Mouse (Mus musculus): ENCODE results near the gene Acot5. TPM values are rescaled to one million over a fixed set of nuclear protein-coding genes. Genes with fewer than 3 reads are reported as not detected.
"Not testable (repeated sequence)": the region's sequence is repeated elsewhere in the genome, so short reads cannot be mapped to it uniquely, and the experiment has no call there.

Acot5 gene
- 0.37 and 0.54 TPM in 2 replicates for polyA plus RNA-seq (2015; fragmentation: Nextera tagmentation; extraction: Ambion mirVana)

DNA sequence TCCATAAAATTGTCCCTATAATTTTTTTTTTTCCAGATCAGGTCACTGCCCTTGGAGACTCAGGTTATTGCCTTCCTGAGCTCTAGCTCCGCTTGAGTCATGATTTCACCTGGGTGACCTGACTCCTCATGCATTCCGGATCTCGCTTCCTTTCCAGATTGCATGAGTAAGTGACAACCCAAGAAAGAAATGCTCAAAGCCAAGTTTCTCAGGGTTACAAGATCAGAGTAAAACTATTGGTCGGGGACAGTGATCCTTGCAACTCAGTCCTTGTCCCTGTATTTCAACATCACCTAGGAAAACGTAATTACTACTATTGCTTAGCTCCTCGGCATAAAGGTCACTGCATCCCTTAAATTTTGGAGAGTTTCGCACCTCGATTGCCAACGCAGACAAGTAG is at the start of gene Acot5:
Gene Acot5 (plus strand): TSS at position 340 of the 400 bp plus-strand sequence.
- Histone ChIP-seq H3K36me3 (replicated peaks; ENCODE audit: insufficient read depth, low read length) (no peaks in the 10 kb centered on the region), H3K27me3 (ENCODE audit: insufficient read depth, low read length) (peaks cover 28% of the 10 kb centered on the region), H3K9ac (replicated peaks) (peak within 1 kb of the TSS; percentile 30; the same call in 1 of the 2 replicates), H3K27ac (ENCODE audit: low read depth) (no peak within 1 kb of the TSS), H3K4me2 (ENCODE audit: low read depth, low read length) (peak within 1 kb of the TSS; percentile 66), H3K9me3 (ENCODE audit: low read length) (no peaks in the 10 kb centered on the region), H3K4me1 (ENCODE audit: insufficient read depth) (no peaks in the 10 kb centered on the region; the same call in 1 of the 2 replicates), H3K4me3 (ENCODE audit: low read depth, low read length) (peak within 1 kb of the TSS; percentile 30)
- TF ChIP-seq EP300 (IDR thresholded peaks at IDR 0.05; ENCODE audit: low read depth): no peak
- no peak for TF ChIP-seq CTCF (IDR thresholded peaks at IDR 0.05; ENCODE audit: low read depth)
- WGBS (ENCODE audit: insufficient replicate concordance): 48% methylated on average over 9 of the region's 9 CpGs
- DNase-seq (no peak), ATAC-seq (peak; percentile 49; the same call in 1 of the 2 replicates)

DNA sequence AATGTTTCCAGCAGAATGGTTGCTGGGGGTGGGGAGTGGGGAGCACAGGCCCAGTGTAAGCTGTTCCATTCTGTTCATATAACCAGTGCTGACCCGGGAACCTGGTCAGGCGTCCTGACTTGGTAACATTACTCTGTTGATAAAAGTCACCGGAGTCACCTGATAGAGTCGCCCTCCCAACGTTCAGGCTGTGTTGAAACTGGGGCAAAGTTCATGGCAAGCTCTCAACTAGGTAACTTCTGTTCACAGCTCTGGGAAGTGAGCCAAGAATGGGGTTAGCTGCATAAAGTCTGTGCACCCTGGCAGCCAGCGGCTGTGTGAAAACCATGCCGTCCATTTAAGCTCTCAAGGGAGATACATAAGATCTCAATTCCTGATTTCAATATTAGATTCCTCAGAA is 48.6 kb upstream of the Acot5 start:
- not testable (repeated sequence) for H3K9ac ChIP-seq (replicated peaks); H3K9me3 ChIP-seq (ENCODE audit: low read length); H3K36me3 ChIP-seq (replicated peaks; ENCODE audit: insufficient read depth, low read length); H3K4me1 ChIP-seq (ENCODE audit: insufficient read depth); H3K27me3 ChIP-seq (ENCODE audit: insufficient read depth, low read length); H3K4me2 ChIP-seq (ENCODE audit: low read depth, low read length); H3K4me3 ChIP-seq (ENCODE audit: low read depth, low read length)
- ATAC-seq: peak; percentile 91
- peak overlapping the region; percentile 41; the same call in 1 of the 2 replicates for H3K27ac ChIP-seq (ENCODE audit: low read depth)
- WGBS (ENCODE audit: insufficient replicate concordance): 48% methylated on average over 7 of the region's 7 CpGs
- TF ChIP-seq EP300 (IDR thresholded peaks at IDR 0.05; ENCODE audit: low read depth): peak; percentile 60; the same call in 1 of the 2 replicates
- peak; percentile 84 for DNase-seq

DNA sequence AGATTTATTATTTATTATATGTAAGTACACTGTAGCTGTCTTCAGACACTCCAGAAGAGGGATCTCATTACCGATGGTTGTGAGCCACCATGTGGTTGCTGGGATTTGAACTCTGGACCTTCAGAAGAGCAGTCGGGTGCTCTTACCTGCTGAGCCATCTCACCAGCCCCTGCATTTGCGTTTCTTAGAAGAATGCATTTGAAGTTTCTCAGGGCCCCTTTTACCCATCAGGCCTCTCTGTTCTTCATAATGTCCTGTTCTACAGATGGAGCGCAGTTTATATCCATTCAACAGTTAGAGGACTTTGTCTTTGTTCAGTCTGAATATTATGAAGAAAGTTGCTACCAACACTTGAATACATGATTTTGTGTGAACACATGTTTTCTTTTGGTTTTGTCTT is 46.9 kb upstream of the Acot5 start:
- H3K36me3 ChIP-seq (replicated peaks; ENCODE audit: insufficient read depth, low read length); H3K27me3 ChIP-seq (ENCODE audit: insufficient read depth, low read length); H3K27ac ChIP-seq (ENCODE audit: low read depth); DNase-seq; H3K9ac ChIP-seq (replicated peaks); H3K4me3 ChIP-seq (ENCODE audit: low read depth, low read length); H3K4me2 ChIP-seq (ENCODE audit: low read depth, low read length); ATAC-seq; H3K9me3 ChIP-seq (ENCODE audit: low read length); H3K4me1 ChIP-seq (ENCODE audit: insufficient read depth): not testable (repeated sequence)
- WGBS (ENCODE audit: insufficient replicate concordance): 78% methylated on average over 4 of the region's 4 CpGs

DNA sequence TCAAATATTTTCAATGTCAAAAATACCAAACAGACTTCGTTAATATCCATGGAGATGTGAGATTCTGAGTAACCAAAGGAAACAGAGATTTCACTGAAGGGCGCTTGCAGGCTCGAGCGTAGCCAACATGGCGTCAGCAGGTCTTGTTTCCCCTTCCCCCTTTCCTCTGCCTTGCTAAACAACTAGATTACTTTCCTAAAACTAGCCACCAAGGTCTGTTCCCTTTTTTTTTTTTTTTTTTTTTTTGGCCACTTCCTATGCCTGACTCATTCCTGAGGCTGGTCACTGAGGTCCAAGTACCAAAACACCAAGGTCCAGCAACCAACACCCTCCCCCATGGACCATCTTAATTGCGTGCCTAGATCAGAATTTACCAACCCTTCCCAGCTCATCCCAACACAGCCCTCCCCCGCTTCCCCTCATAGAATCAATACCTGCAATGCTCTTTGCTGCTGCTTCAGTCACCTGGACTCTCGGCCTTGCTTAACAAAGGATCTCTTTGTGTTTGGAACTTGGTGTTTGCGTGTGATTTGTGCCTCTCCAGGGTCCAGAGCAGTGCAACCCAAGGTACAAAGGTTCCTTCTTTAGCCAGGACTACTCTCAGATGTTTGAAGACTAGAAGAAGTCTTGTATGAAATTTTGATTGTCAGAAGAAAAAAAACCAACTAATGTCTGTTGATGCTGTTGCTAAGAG is 45.9 kb upstream of the Acot5 start:
- DNase-seq (peak; percentile 33), ATAC-seq (peak; percentile 58)
- TF ChIP-seq CTCF (IDR thresholded peaks at IDR 0.05; ENCODE audit: low read depth): no peak
- TF ChIP-seq EP300 (IDR thresholded peaks at IDR 0.05; ENCODE audit: low read depth): peak; percentile 43; the same call in 1 of the 2 replicates
- no peak overlapping the region for H3K27ac ChIP-seq (ENCODE audit: low read depth)
- no peak overlapping the region for H3K9ac ChIP-seq (replicated peaks)
- no peak overlapping the region for H3K4me3 ChIP-seq (ENCODE audit: low read depth, low read length)
- H3K36me3 ChIP-seq (replicated peaks; ENCODE audit: insufficient read depth, low read length): no peaks in the 10 kb centered on the region
- H3K27me3 ChIP-seq (ENCODE audit: insufficient read depth, low read length): no peaks in the 10 kb centered on the region
- WGBS (ENCODE audit: insufficient replicate concordance): 56% methylated on average over 9 of the region's 9 CpGs
- H3K9me3 ChIP-seq (ENCODE audit: low read length): no peaks in the 10 kb centered on the region
- H3K4me1 ChIP-seq (ENCODE audit: insufficient read depth): no peaks in the 10 kb centered on the region
- H3K4me2 ChIP-seq (ENCODE audit: low read depth, low read length): no peak overlapping the region

DNA sequence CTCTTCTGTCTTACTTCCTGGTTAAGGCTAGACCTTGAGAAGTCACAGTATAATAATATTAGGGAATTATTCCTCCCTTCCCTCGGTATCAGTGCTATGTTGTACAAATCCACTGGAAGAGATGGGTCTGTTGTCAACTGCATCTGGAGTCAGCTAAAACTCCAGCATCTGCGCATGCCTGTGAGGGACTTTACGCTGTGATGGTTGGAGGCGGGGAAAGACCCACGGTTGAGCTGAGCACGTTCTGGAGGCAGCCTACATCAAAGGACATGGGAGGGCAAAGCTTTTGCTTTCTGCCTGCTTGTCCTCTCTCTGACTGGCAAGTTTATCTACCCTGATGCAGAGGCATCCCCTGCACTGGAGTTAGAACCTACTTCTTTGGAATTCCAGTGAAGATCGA is 43.2 kb upstream of the Acot5 start:
- 75% methylated on average over 7 of the region's 7 CpGs for WGBS (ENCODE audit: insufficient replicate concordance)
- H3K9ac ChIP-seq (replicated peaks): no peak overlapping the region

DNA sequence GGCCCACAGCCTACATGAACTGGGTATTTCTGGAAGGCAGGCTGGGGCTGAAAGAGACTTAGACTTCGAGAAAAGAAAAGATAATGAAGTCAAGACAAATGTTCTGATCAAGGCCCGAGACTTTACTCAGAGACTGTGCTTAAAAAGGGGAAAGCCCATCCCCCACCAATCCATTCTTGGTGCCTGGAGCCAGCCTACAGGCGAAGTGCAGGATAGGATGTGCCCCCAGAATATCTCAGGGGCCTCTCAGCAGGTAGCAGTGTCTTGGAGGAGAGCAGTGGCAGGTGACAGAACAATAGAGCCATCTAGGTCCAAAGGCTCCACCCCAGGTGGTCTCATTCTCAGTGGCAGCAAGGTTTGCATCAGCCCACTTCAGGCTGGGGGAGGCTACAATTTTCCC is 40.8 kb upstream of the Acot5 start:
- H3K4me3 ChIP-seq (ENCODE audit: low read depth, low read length); H3K27me3 ChIP-seq (ENCODE audit: insufficient read depth, low read length); H3K27ac ChIP-seq (ENCODE audit: low read depth); H3K9ac ChIP-seq (replicated peaks); H3K36me3 ChIP-seq (replicated peaks; ENCODE audit: insufficient read depth, low read length); DNase-seq; H3K4me2 ChIP-seq (ENCODE audit: low read depth, low read length); ATAC-seq; H3K9me3 ChIP-seq (ENCODE audit: low read length); H3K4me1 ChIP-seq (ENCODE audit: insufficient read depth): not testable (repeated sequence)
- WGBS (ENCODE audit: insufficient replicate concordance): 71% methylated on average over 3 of the region's 3 CpGs

More for the DNA sequence above, 43.2 kb upstream of the Acot5 start:
- Histone ChIP-seq H3K4me1 (ENCODE audit: insufficient read depth) (no peaks in the 10 kb centered on the region), H3K9me3 (ENCODE audit: low read length) (no peaks in the 10 kb centered on the region), H3K27me3 (ENCODE audit: insufficient read depth, low read length) (no peaks in the 10 kb centered on the region), H3K4me3 (ENCODE audit: low read depth, low read length) (no peak overlapping the region), H3K27ac (ENCODE audit: low read depth) (no peak overlapping the region), H3K36me3 (replicated peaks; ENCODE audit: insufficient read depth, low read length) (no peaks in the 10 kb centered on the region), H3K4me2 (ENCODE audit: low read depth, low read length) (no peak overlapping the region)
- DNase-seq (no peak), ATAC-seq (no peak)
- TF ChIP-seq CTCF (IDR thresholded peaks at IDR 0.05; ENCODE audit: low read depth): no peak
- TF ChIP-seq EP300 (IDR thresholded peaks at IDR 0.05; ENCODE audit: low read depth): no peak

DNA sequence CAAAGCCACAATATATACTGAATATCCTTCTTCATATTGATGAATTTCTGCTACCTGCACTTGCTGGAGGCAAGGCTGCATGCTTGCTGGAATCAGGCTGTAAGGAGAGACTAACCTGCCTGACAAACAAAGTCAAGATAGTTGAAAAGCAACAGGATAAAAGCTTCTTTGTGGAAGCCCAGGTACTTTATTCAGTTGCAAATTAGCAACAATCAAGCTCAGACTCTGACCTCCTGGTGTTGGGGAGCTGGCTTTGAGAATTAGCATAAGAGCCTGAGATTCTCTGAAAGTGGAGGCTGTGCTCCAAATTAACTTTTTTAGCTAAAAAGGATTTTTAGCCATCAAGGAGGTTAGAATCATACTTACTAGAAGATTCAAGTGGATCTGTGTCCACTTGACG is 40.1 kb upstream of the Acot5 start:
- WGBS (ENCODE audit: insufficient replicate concordance): 95% methylated on average over 1 of the region's 1 CpGs
- not testable (repeated sequence) for DNase-seq; H3K27me3 ChIP-seq (ENCODE audit: insufficient read depth, low read length); H3K4me3 ChIP-seq (ENCODE audit: low read depth, low read length); H3K9me3 ChIP-seq (ENCODE audit: low read length); ATAC-seq; H3K27ac ChIP-seq (ENCODE audit: low read depth); H3K4me2 ChIP-seq (ENCODE audit: low read depth, low read length); H3K4me1 ChIP-seq (ENCODE audit: insufficient read depth); H3K9ac ChIP-seq (replicated peaks); H3K36me3 ChIP-seq (replicated peaks; ENCODE audit: insufficient read depth, low read length)
